Mouse (Mus musculus) heart, adult 2 months (tissue): Measurements from ENCODE around the gene Usp33.

Experiments
- CTCF ChIP-seq: fragments of 200-600 bp; IDR thresholded peaks from 2 replicates; pipeline ENCODE4 v1.8.1; 2022; ENCODE audit warnings: antibody characterized with exemption, mild to moderate bottlenecking, moderate library complexity
- EP300 ChIP-seq: fragments of 200-500 bp; IDR thresholded peaks from 2 replicates; pipeline ENCODE4 v1.6.1; 2011; ENCODE audit warnings: low read depth, low read length, control low read depth; ENCODE audit not compliant: insufficient read depth
- POLR2A ChIP-seq: fragments of 200-500 bp; IDR thresholded peaks from 2 replicates; pipeline ENCODE4 v1.6.1; 2011; ENCODE audit warnings: mild to moderate bottlenecking, low read depth, low read length, control low read depth; ENCODE audit not compliant: insufficient read depth

DNA sequence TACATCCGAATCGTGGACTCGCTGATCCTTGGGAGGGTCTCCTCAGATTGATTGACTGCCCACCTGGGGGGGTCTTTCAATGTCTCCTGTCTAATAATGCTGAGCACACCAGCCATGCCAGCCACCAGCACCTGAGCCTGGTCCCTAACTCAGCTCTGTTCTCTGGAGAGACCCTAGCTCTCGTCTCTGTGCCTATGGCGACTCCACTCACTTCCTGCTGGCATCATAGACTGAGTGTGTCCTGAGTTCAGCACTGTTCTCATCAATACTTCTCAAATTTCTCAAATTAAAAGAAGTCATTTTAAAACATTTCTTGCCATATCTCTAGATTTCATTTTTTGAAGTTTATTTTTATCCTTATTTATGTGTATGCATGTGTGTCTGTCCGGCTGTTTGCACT, 14.2 kb upstream of the Usp33 start:
- TF ChIP-seq POLR2A (no peak), CTCF (no peak), EP300 (no peak)
